Mouse (Mus musculus) heart, postnatal 0 days (tissue): Measurements from ENCODE around the gene Crnkl1.

Experiments used
- CTCF ChIP-seq: IDR thresholded peaks from 2 replicates; pipeline ENCODE4 v1.5.1; 2016; ENCODE audit warnings: antibody characterized with exemption, control low read depth, low read depth
- EP300 ChIP-seq: IDR thresholded peaks from 2 replicates; pipeline ENCODE4 v1.6.1; 2016; ENCODE audit warnings: antibody characterized with exemption, low read depth

DNA sequence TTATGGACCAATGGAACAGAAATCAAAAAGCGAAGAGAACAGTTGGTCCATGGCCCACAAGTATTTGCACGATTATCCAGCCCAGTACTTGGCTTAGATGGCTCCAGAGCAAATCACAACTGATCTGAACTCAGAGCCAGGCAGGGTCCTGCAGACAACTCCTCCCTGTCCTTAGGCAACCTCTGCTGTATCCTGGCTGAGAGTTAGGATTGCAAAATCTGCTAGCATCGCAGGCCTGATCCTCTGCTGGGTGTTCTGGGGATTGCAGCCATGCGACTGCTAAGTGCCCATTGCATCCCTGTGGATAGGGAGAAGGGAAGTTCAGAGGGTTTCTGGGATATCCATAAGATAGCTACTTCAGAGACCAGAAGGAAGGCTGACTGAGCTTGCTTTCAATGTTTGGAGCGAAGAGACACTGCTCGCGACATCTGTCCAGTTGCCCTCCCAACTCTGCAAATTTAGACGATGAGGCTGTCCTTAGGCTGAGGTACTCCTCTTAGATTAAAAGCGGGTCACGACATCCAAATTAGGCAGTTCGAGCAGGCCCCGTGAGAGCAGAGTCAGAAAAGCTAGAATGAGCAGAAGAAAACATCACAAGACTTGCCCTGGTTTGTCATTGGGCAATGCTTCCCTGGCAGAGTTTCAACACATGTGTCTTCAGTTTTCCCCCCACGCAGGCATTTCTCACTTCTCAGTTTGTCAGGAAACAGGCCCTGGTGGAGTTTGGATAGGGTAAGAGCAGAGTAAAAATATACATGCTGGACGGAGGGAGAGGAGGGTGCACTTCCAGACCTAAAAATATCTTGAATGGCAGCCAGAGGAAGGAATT, 46.7 kb downstream of the Crnkl1 start:
- TF ChIP-seq CTCF, result peak; percentile 68
- TF ChIP-seq EP300, result peak; percentile 89
